Mouse (Mus musculus): ENCODE measurements around the gene Olfr1386. TPM values are rescaled to one million over a fixed set of nuclear protein-coding genes. Genes with fewer than 3 reads are reported as not detected.

Olfr1386 gene
- polyA plus RNA-seq, 1 experiment from 2014 or later, result not detected

DNA sequence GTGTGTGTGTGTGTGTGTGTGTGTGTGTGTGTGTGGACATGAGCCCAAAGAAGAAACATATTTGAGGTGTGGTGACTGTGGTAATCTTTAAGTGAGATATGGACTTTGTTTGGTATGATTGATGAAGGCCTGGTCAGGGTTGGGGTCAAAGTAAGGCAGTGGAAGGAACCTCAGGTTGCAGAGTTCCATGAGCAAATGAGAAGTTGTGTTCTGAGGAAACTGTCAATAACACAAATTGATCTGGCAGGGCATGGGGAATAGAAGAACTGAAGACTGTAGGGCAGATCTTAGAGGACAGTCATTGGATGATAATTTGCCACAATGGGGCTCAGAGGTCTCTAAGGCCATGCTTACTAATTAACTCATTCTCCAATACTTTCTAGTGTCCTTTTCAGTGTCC lies 54.5 kb downstream of the Olfr1386 start, which contains the start of gene Olfr1383:
Gene Olfr1383, plus strand, starts transcription at position 301 of the 400 bp plus-strand sequence.
- Histone ChIP-seq H3K36me3 (ENCODE audit: control insufficient read depth, insufficient read depth, low read length) (no peaks in the 10 kb centered on the region), H3K9ac (ENCODE audit: low read depth, low read length) (no peak within 1 kb of the TSS), H3K27me3 (ENCODE audit: control insufficient read depth, insufficient read depth, low read depth, low read length) (no peaks in the 10 kb centered on the region), H3K9me3 (replicated peaks; ENCODE audit: control insufficient read depth, low read length, poor library complexity, severe bottlenecking) (no peaks in the 10 kb centered on the region), H3K4me3 (ENCODE audit: low read depth, low read length) (no peak within 1 kb of the TSS), H3K4me2 (ENCODE audit: low read length) (no peak within 1 kb of the TSS), H3K4me1 (ENCODE audit: control insufficient read depth, insufficient read depth, low read length) (no peaks in the 10 kb centered on the region), H3K27ac (ENCODE audit: low read length) (no peak within 1 kb of the TSS)
- ATAC-seq, result no peak

Other genes starting within 250 kb of the Olfr1386 start
- gene Mgat1, start 220.9 kb upstream of the Olfr1386 start, polyA plus RNA-seq (2015; fragmentation: Nextera tagmentation; extraction: Ambion mirVana), result 33.5 and 34.3 TPM in 2 replicates
- not detected in 2 replicates for gene Olfr1393, start 186.7 kb upstream of the Olfr1386 start, polyA plus RNA-seq (2015; fragmentation: Nextera tagmentation; extraction: Ambion mirVana)
- not detected in 2 replicates for gene Olfr1392, start 179.8 kb upstream of the Olfr1386 start, polyA plus RNA-seq (2015; fragmentation: Nextera tagmentation; extraction: Ambion mirVana)
- not detected in 2 replicates for gene Olfr10, start 160.3 kb upstream of the Olfr1386 start, polyA plus RNA-seq (2015; fragmentation: Nextera tagmentation; extraction: Ambion mirVana)
- gene Olfr1391, start 142.3 kb upstream of the Olfr1386 start, polyA plus RNA-seq (2015; fragmentation: Nextera tagmentation; extraction: Ambion mirVana), result not detected in 2 replicates
- gene Olfr1390, start 129.9 kb upstream of the Olfr1386 start, polyA plus RNA-seq (2015; fragmentation: Nextera tagmentation; extraction: Ambion mirVana), result not detected in 2 replicates
- gene Olfr1389, start 42.0 kb upstream of the Olfr1386 start, polyA plus RNA-seq (2015; fragmentation: Nextera tagmentation; extraction: Ambion mirVana), result not detected in 2 replicates
- 0.09 TPM in 1 of 2 replicates, not detected in the other for gene Olfr1388, start 28.4 kb upstream of the Olfr1386 start, polyA plus RNA-seq (2015; fragmentation: Nextera tagmentation; extraction: Ambion mirVana)
- not detected in 2 replicates for gene Olfr1387, start 9.7 kb upstream of the Olfr1386 start, polyA plus RNA-seq (2015; fragmentation: Nextera tagmentation; extraction: Ambion mirVana)
- not detected in 2 replicates for gene Olfr1385, start 24.0 kb downstream of the Olfr1386 start, polyA plus RNA-seq (2015; fragmentation: Nextera tagmentation; extraction: Ambion mirVana)
- not detected in 2 replicates for gene Olfr1384, start 41.7 kb downstream of the Olfr1386 start, polyA plus RNA-seq (2015; fragmentation: Nextera tagmentation; extraction: Ambion mirVana)
- not detected in 2 replicates for gene Olfr1383, start 54.6 kb downstream of the Olfr1386 start, polyA plus RNA-seq (2015; fragmentation: Nextera tagmentation; extraction: Ambion mirVana)
- gene Olfr1382, start 63.2 kb downstream of the Olfr1386 start, polyA plus RNA-seq (2015; fragmentation: Nextera tagmentation; extraction: Ambion mirVana), result not detected in 2 replicates
- gene Olfr1381, start 78.4 kb downstream of the Olfr1386 start, polyA plus RNA-seq (2015; fragmentation: Nextera tagmentation; extraction: Ambion mirVana), result not detected in 2 replicates
- gene Olfr1380, start 91.8 kb downstream of the Olfr1386 start, polyA plus RNA-seq (2015; fragmentation: Nextera tagmentation; extraction: Ambion mirVana), result not detected in 2 replicates
- gene Flt4, start 144.2 kb downstream of the Olfr1386 start, polyA plus RNA-seq (2015; fragmentation: Nextera tagmentation; extraction: Ambion mirVana), result 1.6 TPM in 2 replicates
- 0.70 TPM in 1 of 2 replicates, not detected in the other for gene Scgb3a1, start 198.6 kb downstream of the Olfr1386 start, polyA plus RNA-seq (2015; fragmentation: Nextera tagmentation; extraction: Ambion mirVana)
- 39.0 and 46.5 TPM in 2 replicates for gene Cnot6, start 247.7 kb downstream of the Olfr1386 start, polyA plus RNA-seq (2015; fragmentation: Nextera tagmentation; extraction: Ambion mirVana)

Data from midbrain, embryonic 16.5 days (tissue).